Mouse (Mus musculus) spleen, postnatal 10 days (tissue): ENCODE measurements at regions not wholly inside any gene's neighbourhood (a gene's known extent, or its start where the extent isn't known, plus 50 kb on each side); places are given as distances from the start of the nearest gene placed in this dataset.

ENCODE experiments used
- DNase-seq, 2 experiments: peaks; one replicate each; pipeline ENCODE4 v3.0.0; 2021 to 2022; ENCODE audit warnings: low spot score in 2 of 2

DNA sequence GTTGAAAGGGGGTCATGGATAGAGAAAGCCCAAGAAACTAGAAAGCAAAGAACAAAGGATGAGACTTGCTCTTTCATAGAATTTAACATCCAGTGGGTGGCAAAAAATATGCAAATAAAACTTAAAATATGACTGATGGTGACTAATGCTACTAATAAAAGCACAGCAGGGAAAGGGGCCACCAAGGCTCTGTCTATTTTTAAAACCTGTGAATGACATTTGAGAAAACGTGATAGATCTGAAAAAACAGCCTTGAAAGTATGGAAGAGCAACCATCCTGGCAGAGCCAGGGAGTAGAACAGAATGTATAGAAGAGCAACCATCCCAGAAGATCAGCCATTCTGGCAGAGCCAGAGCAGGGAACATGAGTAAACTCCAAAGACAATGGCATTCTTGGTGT, 91.9 kb upstream of the Hs3st1 start:
- DNase-seq, result no peak

DNA sequence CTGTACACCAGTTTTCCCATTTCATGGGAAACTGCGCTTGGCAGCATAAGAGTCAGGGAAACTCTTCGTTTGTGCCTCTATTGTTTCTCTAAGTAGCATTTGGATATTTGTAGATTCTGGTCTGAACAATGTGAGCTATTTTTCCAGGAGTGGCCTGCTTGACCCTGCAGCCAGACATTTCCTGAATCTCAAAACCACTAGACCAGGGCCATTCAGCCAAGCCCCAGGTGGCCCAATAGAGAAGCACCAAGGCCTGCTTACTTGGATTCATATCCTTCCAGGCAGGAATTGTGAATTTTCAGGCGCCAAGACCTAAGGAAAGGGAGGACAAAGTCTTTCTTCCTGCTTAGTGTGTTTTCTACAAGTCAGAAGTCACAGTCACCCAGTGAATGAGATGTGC, 85.9 kb upstream of the Hs3st1 start:
- DNase-seq, result no peak

DNA sequence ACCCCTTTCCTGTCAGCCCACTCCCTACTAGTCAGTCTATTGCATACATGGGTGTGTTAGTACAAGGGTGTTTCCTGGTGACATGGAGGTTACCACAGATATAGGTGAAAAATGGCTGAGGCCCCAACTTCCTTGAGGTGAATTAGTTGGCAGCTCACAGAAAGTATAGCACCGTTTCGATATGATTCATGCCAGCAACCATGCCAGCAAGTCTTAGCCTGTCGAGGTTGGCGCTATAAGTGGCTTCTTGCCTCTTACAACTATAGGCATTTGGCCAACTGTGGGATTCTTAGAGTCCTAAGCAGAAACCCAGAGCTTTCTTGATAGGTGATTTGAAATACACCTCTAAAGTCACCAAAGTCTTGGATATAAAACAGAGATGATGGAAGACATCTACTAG, 85.3 kb upstream of the Hs3st1 start:
- DNase-seq, result no peak

DNA sequence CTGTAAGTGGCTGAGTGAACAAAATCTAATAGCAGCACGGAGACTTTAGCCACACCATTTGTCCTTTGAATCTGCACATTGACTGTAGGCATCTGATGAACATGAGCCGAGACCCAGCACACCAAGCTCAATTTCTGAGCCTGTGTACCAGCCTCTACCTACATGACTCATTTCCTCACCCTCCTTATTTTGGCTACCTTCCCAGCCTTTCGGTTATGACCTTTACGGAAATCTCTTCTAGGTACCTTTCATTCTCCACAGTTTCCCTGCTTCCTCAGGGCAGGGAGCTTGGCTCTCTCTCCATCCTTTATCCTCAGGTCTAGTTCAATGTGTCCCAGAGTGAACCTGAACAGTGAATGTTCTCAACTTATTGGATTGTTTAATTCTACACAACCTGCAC, 77.3 kb upstream of the Hs3st1 start:
- no peak for DNase-seq

DNA sequence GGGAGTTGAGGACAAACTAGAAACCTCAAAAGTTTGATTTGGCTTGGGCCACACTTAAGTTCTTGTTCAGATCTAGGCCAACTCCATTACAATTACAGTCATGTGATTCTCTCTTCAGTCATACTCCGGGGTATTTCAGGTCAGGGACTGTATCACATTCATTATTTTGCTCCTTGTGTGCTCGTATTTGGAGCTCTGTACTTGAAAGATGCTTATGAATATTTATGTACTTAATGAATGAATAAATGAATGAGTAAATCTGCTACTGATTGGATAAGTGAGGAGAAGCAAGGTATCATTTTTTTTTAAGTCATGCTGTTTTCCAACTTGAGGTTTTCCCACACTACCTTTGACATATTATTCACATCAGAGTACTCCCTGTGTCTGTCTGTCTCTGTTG, 69.4 kb upstream of the Hs3st1 start:
- no peak for DNase-seq

DNA sequence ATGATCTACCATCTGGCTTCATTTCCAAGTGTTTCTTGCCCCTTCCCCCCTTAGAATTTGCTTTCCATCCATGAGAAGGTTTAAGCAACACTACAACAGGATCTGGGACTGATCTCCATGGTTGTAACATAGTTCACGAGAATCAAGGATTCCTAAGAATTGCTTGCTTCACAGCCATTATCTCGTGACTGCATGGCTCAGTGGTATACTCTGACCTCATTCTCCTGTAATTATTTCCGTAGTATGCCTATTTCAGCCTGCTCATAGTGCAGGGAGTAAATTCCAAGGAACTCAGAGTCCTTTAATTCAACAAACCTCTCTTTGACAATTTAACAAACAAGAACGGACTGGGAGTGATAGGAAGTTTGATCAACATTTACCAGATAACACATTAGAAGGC, 51.4 kb upstream of the Hs3st1 start:
- no peak for DNase-seq
